Mouse (Mus musculus): ENCODE measurements around the gene Tagap1.
"Not testable (repeated sequence)": the region's sequence is repeated elsewhere in the genome, so short reads cannot be mapped to it uniquely, and the experiment has no call there.

Tagap1 gene

DNA sequence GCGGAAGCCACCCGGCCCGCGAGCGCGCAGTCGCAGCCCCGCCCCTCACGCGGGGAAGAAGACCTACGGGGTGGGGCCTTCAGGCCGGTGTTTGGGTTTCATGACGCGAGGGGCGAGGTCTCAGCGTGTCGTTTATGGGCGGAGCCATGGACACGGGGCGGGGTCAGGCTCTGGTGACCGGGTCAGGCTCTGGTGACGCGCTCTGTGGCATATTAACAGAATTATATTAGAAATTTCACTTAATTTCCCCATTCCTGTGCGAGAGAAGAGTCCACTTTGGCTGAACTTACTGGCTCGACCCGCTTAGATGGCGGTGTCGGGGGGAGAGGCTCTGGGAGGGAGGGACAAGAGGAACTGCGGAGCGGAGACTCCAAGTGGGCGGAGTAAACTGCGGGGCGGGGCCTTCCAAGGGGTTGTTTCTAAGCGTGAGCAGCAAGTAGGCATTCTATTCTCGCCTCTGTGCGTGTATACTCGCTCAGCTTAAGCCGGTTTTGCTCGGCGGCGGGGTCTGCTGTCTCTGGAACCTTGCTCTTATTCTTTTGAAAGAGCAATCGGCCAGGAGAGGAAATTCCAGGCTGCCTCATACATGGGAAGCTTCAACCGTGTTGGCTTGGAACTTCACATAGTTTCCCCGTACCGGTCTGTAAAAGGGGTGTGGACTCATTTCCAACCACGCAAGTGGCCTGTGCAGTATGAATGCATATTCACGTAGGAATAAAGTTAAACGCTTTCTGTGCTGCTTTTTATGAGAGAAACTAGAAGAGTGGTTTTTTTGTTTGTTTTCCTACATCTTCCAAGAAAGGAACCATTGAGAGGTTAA lies 435 bp upstream of the Tagap1 start:
- DNase-seq (ENCODE audit: low spot score), result peak; percentile 10

DNA sequence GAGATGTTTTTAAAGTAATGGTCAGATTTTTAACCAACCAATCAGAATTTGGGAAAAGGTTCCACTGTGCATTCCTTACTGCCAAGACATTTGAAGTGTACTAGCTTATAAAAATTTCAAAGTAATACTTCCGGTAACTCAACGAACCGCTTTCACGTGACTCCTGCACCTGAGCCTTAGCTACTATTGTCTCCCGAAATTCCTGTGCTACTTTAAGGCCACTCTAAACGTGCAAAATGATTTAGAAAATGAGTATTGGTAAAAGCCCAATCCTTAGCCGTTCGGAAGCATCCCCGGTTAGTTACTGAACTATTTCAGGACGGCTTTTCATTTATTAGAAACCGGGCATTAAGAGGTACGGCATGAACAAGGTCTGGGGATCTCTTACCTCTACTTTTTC lies 607 bp downstream of the Tagap1 start:
- not testable (repeated sequence) for DNase-seq (ENCODE audit: low spot score)

- not testable (repeated sequence) for DNase-seq (ENCODE audit: low spot score)
These were observed 1.3 kb downstream of the Tagap1 start for GRCm38 (mm10) chr17:6959543-6960259.

GRCm38 (mm10) chr17:6958881-6959280 lies 2.1 kb downstream of the Tagap1 start:
- not testable (repeated sequence) for DNase-seq (ENCODE audit: low spot score)

- DNase-seq (ENCODE audit: low spot score), result not testable (repeated sequence)
These were observed 12.2 kb downstream of the Tagap1 start for GRCm38 (mm10) chr17:6948769-6949228.

- peak; percentile 88 for DNase-seq (ENCODE audit: low spot score)
These were observed 12.8 kb downstream of the Tagap1 start, which contains the start of gene Rsph3b for GRCm38 (mm10) chr17:6947984-6948768. TSS of gene Rsph3b (minus strand) at chr17:6948682.

DNA sequence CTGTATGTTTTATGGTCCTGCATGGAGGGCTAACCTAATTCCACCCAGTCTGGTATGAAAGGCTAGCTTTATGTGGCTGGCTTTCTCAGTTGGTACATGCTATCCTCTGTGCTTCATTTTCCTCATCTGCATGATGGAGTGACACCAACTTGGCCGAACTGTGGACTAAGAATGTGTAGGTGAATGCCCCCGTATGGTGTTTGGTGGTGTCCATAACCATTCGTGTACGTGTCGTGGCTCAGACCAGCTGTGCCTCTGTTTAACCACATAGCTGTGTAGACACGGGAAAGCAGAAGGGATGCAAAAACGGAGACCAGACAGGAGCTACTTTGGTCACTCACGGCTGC lies 13.3 kb downstream of the Tagap1 start:
- DNase-seq (ENCODE audit: low spot score), result not testable (repeated sequence)

GRCm38 (mm10) chr17:6942560-6942959 lies 18.4 kb downstream of the Tagap1 start:
- DNase-seq (ENCODE audit: low spot score), result not testable (repeated sequence)

DNA sequence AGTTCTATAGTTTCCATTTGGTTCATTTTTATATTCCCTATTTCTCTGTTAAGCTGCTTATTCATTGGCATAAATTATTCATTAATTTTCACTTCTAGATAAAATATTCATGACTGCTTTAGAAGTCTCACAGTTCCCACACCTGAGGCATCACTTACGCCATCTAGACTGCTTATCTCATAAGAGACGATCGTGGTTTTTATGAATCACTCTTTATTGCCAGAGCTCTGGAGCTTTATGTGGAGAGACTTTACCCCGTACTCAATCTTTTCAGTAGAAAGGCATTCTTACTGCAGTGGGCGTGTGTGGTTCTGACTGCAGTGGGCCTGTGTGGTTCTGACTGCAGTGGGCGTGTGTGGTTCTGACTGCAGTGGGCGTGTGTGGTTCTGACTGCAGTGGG lies 29.3 kb downstream of the Tagap1 start:
- DNase-seq (ENCODE audit: low spot score), result not testable (repeated sequence)

- DNase-seq (ENCODE audit: low spot score), result not testable (repeated sequence)
These were observed 40.5 kb downstream of the Tagap1 start for GRCm38 (mm10) chr17:6920351-6920894.

- DNase-seq (ENCODE audit: low spot score), result not testable (repeated sequence)
These were observed 41.6 kb downstream of the Tagap1 start for GRCm38 (mm10) chr17:6919388-6919787.

DNA sequence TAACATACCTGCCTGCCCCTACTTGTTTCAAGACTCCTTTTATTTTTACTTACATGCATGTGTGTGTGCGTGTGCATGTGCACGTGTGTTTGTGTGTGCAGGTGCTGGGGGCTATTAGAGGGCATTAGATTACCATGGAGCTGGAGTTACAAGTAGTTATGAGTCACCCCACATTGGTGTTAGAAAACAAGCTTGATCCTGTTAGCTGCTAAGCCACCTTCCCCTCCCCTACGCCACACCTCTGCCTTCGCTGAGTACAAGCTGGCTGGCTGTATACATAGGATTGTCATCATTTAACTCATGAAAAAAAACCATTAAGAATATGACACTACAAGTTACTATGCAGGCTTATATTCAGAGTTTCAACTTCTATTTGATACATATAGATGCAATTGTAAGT lies 45.7 kb downstream of the Tagap1 start:
- not testable (repeated sequence) for DNase-seq (ENCODE audit: low spot score)

DNA sequence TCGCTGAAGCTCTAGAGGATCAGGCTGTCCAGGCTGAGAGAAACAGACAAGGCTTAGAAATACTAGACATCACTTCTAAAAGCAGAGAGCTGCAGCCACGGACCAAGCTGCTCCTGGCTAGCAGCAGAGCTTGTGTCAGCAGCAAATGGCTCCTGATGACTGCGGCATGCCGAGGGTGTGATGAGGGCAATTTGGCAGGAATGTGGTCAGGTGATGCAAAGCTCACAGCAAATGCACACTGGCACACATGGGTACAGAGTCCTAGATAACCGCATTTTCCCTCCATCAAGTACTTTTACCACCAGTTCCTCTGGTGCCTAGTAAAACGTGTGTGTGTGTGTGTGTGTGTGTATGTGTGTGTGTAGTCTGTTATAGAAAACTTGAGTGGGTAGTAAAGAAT lies 46.9 kb downstream of the Tagap1 start:
- DNase-seq (ENCODE audit: low spot score), result not testable (repeated sequence)
